In the genomic region with DNA sequence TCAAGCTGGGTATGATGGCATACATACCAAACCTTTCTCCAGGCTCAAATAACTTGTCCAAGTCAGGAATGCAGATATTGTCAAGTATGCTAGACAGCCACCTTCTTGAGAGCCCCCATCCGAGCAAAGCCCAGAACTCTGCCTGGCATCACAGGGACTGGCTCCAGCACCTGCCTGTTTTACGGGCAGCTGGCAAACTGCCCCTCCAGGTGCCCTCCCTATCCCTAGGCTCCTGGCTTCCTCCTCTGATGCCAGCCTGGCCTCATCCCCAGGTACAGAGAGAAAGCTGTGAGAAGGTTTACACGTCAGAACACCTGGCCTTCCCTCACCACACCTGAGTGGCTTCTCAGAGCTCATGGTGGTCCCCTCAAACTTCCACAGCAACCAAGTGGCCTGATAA, we compare ENCODE assay signal across 15 mouse cellular contexts.
"Had no signal": no experiment of that assay in that cellular context is flagged by ENCODE, and none has a peak within 500 bp of the region (broad histone marks: within the 10 kb centered on the region; RNA-seq: fewer than 3 reads in every experiment).

No protein-coding gene starts in this region.

- H3K36me3 ChIP-seq: liver, embryonic 12.5 days; lung, embryonic 15.5 days; midbrain, embryonic 13.5 days; midbrain, embryonic 15.5 days; neural tube, embryonic 12.5 days; stomach, embryonic 15.5 days had no signal

- H3K9ac ChIP-seq: liver, embryonic 12.5 days; liver, embryonic 14.5 days; lung, embryonic 15.5 days; midbrain, embryonic 13.5 days; midbrain, embryonic 15.5 days; neural tube, embryonic 12.5 days; stomach, embryonic 15.5 days had no signal

- H3K4me3 ChIP-seq: liver, embryonic 12.5 days; lung, embryonic 15.5 days; megakaryocyte, embryonic 14.5 days; midbrain, embryonic 13.5 days; midbrain, embryonic 15.5 days; neural tube, embryonic 12.5 days; stomach, embryonic 15.5 days had no signal

- ATAC-seq: liver, embryonic 12.5 days; midbrain, embryonic 13.5 days; midbrain, embryonic 15.5 days had no signal

- H3K27me3 ChIP-seq: liver, embryonic 12.5 days; lung, embryonic 15.5 days; megakaryocyte, embryonic 14.5 days; midbrain, embryonic 13.5 days; midbrain, embryonic 15.5 days; neural tube, embryonic 12.5 days; stomach, embryonic 15.5 days had no signal

- DNase-seq: right cerebral cortex, postnatal 14 days; thymus, adult 2 months; thymus, postnatal 25 days; thymus, postnatal 4 days had no signal

- H3K27ac ChIP-seq: liver, embryonic 12.5 days; liver, embryonic 14.5 days; lung, embryonic 15.5 days; macrophage; midbrain, embryonic 13.5 days; midbrain, embryonic 15.5 days; neural tube, embryonic 12.5 days; stomach, embryonic 15.5 days; stomach, postnatal 0 days had no signal

- H3K9me3 ChIP-seq: liver, embryonic 12.5 days; lung, embryonic 15.5 days; megakaryocyte, embryonic 14.5 days; midbrain, embryonic 13.5 days; midbrain, embryonic 15.5 days; neural tube, embryonic 12.5 days; stomach, embryonic 15.5 days had no signal

- H3K4me2 ChIP-seq: liver, embryonic 12.5 days; lung, embryonic 15.5 days; midbrain, embryonic 11.5 days; midbrain, embryonic 13.5 days; midbrain, embryonic 15.5 days; neural tube, embryonic 12.5 days; stomach, embryonic 15.5 days had no signal

- H3K4me1 ChIP-seq: midbrain, embryonic 13.5 days; midbrain, embryonic 15.5 days; neural tube, embryonic 12.5 days had no signal
